Mouse (Mus musculus): Measurements from ENCODE around the gene Txlnb.
A peak's percentile ranks its signal among the peaks of the same experiment; 100 is the strongest.
"Not testable (repeated sequence)": the region's sequence is repeated elsewhere in the genome, so short reads cannot be mapped to it uniquely, and the experiment has no call there.

Gene Txlnb

DNA sequence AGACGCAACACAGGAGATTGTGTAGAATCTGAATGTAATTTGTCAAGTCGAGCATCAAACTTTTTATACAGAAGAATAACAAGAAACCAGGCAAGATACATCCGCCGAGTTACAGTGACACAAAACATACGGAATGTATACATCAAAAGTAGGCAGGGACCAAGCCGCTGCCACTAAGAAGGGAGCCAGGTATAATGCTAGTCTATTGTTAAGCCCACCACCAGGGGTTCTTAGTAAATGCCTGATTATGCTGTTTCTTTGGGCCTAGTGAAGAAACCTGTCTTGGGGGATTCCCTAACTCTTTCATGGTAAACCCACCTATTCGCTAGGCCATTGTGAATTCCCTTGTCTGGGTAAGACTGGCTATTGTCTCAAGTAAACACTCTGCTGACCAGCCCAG, 24.4 kb downstream of the Txlnb start:
- DNase-seq (ENCODE audit: low read depth, low spot score) = not testable (repeated sequence)

DNA sequence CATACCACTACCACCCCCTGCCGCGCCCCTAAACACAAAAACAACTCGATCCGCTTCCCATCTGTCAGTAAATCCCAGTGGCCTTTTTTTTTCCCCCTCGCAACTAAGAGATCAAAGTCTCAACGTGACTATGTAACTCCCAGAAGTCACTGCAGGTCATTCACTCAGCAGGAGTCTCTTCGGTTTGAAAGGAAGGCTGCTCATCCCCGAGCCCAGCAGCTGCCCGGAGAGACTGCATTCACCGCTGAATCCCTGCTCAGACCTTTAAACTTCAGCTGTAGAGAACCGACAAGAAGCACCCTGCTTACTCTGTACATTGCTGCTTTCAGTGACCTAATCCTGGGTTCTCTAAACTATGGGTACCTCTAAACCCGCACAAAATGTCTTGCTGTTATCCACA, 31.4 kb downstream of the Txlnb start:
- no peak for DNase-seq (ENCODE audit: low read depth, low spot score)

GRCm38 (mm10) chr10:17829205-17829604, 33.2 kb downstream of the Txlnb start:
- no peak for DNase-seq (ENCODE audit: low read depth, low spot score)

DNA sequence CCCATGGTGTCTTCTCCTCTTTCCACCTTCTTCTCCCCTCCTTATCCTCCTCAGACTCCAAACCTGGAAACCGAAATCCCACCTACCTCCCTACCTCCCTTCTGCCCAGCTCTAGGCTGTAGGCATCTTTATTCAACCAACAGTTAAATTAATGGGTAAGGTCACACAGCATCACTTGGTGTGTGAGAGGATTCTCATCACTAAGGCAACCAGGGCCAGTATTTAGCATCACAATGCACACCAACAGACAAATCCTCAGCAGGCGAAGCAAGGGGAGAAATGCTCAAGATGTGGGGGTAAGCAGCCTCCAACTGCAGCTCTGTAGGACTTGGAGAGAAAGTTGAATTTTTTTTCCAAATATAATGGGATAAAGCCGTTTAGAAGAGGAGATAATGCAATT, 35.0 kb downstream of the Txlnb start:
- no peak for DNase-seq (ENCODE audit: low read depth, low spot score)

DNA sequence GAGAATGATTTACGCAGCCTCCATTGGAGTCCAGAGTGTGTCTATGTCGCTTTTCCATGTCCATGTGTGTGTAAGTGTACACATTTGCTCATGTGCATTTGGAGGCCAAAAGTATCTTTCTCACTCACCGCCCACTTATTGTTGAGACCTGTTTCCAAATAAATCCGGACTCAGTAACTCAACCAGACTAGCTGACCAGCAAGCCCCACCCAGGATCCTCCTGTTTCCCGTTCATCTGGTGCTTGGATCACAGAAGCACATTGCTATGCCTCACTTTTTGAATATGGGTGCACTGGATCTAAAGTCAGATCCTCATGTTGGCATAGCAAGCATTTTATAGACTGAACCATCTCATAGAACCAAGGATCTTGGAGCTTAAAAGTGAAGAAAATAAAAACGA, 39.0 kb downstream of the Txlnb start:
- DNase-seq (ENCODE audit: low read depth, low spot score) = no peak

DNA sequence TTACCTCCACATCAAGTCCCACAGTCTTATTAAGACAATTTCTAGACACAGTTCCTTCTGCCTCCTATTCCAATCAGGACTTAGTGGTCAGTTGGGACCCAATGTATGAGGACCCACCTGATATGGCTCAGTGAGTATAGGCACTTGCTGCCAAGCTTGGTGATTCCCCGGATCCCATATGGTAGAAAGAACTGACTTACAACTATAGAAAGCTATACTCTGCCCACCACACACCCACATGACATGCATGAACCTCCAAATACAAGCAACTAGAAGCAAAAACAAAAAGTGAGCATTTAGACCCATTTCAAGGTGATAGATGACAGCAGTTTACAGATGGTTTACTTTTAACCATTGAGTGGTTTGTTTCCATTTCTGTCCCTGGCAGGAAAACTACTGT, 40.2 kb downstream of the Txlnb start:
- DNase-seq (ENCODE audit: low read depth, low spot score) = no peak

DNA sequence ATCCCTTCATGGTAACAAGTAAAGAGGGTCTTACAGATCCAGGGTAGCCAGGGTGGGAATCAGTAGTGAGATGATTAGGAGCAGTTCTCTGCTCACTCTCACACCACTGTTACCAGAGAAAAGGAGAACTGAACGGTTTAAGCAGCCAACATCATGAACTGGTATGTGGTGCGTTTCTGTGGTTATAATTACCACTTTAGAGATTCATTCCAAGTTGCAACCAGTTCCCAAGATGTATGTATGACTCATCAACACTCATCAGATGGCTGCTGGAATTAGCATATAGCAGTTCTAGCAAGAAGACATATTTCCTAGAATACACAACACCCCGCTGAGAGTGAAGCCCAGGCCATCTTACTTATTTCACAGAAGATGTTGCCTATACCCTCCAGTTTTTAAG, 46.0 kb downstream of the Txlnb start:
- no peak for DNase-seq (ENCODE audit: low read depth, low spot score)

DNA sequence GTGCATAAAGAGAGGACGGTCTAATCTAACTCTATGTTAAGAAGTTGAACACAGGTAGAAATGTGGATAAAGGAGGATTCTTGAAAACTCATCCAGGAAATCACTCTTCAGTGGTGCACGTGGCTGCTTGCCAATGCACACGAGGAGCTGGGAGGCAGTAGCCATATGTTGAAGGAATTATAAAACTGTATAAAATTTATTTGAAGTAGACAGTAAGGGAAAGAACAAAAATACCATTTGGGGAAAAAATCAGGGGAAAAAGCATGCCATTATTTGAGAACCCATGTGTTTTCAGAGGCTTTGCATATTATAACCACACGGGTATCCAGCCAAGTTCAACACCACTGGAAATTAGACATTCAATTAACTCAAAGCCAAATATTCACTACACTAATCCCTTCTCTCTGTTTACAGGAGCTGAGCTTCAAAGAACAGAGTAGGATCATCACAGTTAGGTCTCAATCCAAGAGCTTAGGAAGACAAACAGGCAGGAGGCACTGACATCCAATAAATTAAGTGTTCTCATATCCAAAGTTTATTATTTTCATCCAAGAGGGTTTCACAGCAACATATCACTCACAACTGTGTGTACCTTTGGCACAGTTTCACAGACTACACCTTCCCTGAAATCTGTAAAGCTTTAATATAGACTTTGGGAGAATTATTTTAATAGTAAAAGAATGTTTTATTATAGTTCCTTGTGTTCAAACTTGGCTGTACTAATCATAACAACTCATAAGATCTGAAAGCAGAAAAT, 48.9 kb downstream of the Txlnb start:
- no peak for DNase-seq (ENCODE audit: low read depth, low spot score)

DNA sequence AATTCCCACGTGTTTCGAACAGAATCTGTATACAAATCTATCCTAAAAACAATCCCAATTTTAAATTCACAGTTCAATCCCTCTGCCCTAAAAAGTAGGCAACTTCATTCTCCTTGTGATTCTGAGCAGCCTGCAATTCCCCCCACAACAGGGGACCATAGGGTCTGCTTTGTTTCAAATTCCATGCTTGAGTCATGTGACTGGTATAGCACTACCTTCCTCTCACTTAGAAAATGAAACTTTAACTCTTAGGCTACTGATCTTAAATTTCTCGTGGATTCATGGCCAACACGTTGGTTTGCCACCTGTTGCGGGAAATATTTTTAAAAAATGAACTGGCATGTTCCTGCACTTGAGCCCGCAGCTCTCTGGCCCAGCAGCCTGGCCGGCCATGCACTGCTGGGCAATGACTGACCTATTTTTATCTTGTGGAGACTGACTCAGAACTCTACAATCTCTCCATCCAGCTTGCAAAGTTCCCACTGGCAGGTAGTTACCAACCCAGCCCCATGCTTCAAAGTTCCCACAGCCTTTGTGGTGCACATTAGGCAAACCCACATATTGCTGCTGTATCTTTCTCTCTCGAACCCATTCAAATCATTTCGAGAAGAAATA, 61.7 kb downstream of the Txlnb start:
- no peak for DNase-seq (ENCODE audit: low read depth, low spot score)

DNA sequence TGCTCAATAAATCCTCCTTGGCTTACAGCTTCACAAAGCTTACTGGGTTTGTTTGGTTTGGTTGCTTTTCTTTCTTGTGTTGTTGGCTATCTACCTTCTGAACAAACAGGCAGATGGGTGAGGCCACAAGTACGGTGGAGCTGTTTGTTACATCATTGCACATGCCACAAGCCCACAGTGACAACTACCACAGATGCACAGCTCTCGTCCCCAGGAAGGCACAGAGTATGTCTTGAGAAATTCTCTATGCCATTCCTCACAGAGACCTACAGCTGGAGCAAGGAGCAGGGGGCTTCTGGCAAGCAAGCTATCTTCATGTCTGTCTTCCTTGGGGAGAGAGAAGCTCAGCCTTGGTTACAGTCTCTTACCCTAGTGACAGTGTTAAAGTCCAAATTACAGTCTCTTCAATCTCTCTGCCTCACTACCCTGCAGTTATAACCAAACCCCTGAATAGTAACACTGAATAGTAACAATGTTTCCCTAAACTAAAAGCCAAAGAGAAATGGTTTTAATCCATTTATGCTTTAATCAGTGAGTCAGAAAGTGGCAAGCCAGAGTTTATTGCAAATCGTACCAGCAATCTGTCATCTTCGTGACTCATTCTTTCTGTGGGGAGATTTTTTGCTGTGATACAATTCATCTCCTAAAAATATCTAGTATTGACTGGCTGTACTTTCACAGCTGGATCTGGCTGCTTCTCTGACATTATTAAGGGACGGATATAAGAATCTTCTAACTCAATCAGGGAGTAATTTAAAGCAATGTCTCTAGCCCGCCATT, 64.9 kb downstream of the Txlnb start:
- no peak for DNase-seq (ENCODE audit: low read depth, low spot score)

DNA sequence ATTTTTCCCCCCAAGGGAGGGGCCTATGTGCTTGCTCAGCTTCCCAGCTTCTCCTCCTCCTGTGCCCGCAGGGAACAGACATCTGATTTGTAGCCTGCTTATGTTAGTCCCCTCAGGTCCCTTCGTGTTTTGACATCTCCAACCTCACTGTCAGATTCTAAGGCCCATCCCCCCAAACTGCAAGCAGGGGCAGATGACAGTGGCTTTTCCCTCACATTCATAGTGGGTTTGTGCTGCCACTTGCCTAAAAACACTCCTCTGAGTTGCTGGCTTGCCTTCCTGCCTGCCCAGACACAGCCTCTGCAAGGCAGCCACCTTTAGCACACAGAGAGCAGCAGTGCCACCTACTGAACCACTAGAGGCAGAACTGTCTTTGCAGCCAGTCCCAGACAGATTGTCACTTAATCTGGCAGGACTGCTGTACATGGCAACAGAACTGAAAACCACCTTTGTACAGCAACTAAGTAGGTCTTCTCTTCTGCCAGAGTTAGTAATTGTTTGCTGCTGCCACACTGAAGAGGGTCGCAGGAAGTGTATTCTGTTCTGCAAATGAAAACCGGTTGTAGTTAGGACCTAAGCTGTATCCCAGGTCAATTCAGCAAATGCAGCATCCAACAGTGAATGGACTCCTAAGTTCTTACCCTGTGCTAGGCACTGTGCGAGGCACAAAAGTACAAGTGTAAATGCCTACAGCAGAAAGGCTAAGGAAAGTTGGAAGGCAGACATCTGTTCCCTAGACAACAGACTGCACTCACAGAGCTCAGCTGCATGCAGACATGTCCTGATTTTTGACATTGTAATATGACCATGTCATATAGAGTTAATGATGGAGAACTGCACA, 74.0 kb downstream of the Txlnb start:
- peak; percentile 56 for DNase-seq (ENCODE audit: low read depth, low spot score)

DNA sequence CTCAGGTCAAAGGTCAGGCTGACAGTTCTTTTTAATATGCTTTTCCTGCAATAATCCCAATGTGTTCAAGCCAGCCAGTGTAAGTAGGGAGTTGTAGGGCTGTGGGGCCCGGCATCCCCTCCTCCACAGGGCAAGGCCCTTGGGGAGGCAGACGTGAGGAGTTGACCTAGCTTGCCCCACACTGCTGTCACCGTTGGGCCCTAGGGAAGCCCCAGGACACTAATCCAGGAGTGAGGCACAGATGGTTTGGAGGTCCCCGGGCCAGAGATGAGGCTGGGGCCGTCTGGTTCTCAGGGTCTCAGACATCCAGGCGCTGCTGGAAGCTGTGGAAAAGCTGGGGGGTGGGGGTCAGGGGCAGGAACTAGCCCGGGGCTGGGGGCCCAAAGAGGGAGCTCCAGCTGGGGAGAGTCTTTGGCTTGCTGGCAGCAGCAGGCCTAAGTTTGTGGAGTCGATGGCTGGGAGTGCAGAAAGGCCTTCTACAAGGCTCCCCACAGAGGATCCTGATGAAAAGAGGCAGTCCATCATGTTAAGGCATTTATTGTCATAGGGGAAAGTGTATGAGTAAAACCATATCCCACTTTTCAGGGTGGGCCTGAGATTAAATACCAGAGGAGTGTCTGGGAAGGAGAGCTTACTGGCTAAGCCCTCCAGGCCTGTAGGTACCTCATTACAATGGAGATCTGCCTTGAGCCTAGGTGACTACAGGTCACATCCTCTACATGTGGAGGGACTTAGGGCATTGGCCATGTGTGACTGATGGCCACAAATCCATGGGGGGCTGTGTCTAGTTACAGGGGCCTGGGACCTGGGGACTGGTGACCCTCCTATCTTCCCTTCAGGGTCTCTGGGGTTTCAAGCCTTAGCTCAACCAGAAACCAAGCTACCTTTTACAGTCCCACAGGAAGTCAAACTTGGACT, 82.2 kb downstream of the Txlnb start:
- DNase-seq (ENCODE audit: low read depth, low spot score) = no peak

- DNase-seq (ENCODE audit: low read depth, low spot score) = no peak
Measured at GRCm38 (mm10) chr10:17880038-17880437, 84.0 kb downstream of the Txlnb start.

DNA sequence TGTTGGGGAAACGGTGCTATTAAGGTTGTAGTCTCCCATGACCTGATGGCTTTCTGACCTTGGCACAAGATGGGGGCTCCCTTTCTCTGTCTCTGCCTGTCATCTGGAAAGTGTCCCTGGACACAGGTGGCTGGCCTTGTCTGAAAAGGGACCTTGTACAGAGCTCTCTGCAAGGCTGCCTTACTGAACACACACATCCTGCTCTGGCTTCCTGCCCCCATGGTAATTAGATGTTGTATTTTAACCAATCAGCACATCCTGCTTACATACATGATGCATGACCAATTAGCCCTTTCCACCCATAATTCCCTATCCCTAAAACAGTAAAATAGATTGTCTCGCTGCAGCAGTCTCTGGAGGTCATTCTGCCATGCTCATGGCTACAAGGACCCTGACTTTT, 84.7 kb downstream of the Txlnb start:
- DNase-seq (ENCODE audit: low read depth, low spot score) = no peak

Measured in retina, adult 2 months (tissue).